Mouse (Mus musculus) midbrain, embryonic 14.5 days (tissue): ENCODE results near the gene Trp53. TPM values are rescaled to one million over a fixed set of nuclear protein-coding genes. Genes with fewer than 3 reads are reported as not detected.
A peak's percentile ranks its signal among the peaks of the same experiment; 100 is the strongest.
"Not testable (repeated sequence)": the region's sequence is repeated elsewhere in the genome, so short reads cannot be mapped to it uniquely, and the experiment has no call there.

Experiments used
- ATAC-seq: fragments of 200-750 bp; cut with Nextera tagmentation; 2 replicates; pipeline ENCODE4 v1.8.0; 2017; ENCODE audit warnings: moderate number of reproducible peaks, moderate library complexity; ENCODE audit not compliant: low FRiP score, low TSS enrichment
- DNase-seq: peaks from one replicate; pipeline ENCODE4 v3.0.0-alpha.2; 2015
- H3K27ac ChIP-seq: fragments of 300-500 bp; sonication (generic); replicated peaks from 2 replicates; pipeline ENCODE4 v1.5.1; 2014; ENCODE audit warnings: mild to moderate bottlenecking, low read depth, low read length, moderate library complexity
- H3K27me3 ChIP-seq: fragments of 300-500 bp; sonication (generic); 2 replicates; pipeline ENCODE4 v1.6.1; 2014; ENCODE audit warnings: low read length, control low read depth, mixed read lengths; ENCODE audit not compliant: control insufficient read depth, insufficient read depth
- H3K36me3 ChIP-seq: fragments of 300-500 bp; sonication (generic); 2 replicates; pipeline ENCODE4 v1.6.1; 2014; ENCODE audit warnings: low read length, control low read depth; ENCODE audit not compliant: control insufficient read depth, insufficient read depth
- H3K4me1 ChIP-seq: fragments of 300-500 bp; sonication (generic); 2 replicates; pipeline ENCODE4 v1.6.1; 2014; ENCODE audit warnings: mild to moderate bottlenecking, antibody characterized with exemption, low read length, control low read depth; ENCODE audit not compliant: control insufficient read depth, insufficient read depth
- H3K4me2 ChIP-seq: fragments of 300-500 bp; sonication (generic); 2 replicates; pipeline ENCODE4 v1.6.1; 2014; ENCODE audit warnings: mild to moderate bottlenecking, low read length, moderate library complexity
- H3K4me3 ChIP-seq: fragments of 300-500 bp; sonication (generic); replicated peaks from 2 replicates; pipeline ENCODE4 v1.5.1; 2014; ENCODE audit warnings: low read depth, low read length
- H3K9ac ChIP-seq: fragments of 300-500 bp; sonication (generic); replicated peaks from 2 replicates; pipeline ENCODE4 v1.6.1; 2014; ENCODE audit warnings: mild to moderate bottlenecking, low read length, moderate library complexity
- H3K9me3 ChIP-seq: fragments of 300-500 bp; sonication (generic); 2 replicates; pipeline ENCODE4 v1.6.1; 2016; ENCODE audit warnings: low read length, control low read depth, mixed read lengths; ENCODE audit not compliant: control insufficient read depth
- WGBS: fragments of 180-500 bp; shearing (Covaris S2); extraction: QIAGEN DNeasy Blood & Tissue Kit; methylation state at CpG from one replicate; pipeline ENCODE4 v1.1.7; 2014; 5-methylcytosine and 5-hydroxymethylcytosine counted together
- polyA plus RNA-seq: library from polyadenylated mRNA; unstranded; fragments of >200 nt; fragmentation: Nextera tagmentation; extraction: Ambion mirVana; gene quantifications from 2 replicates; pipeline ENCODE4 v1.2.1, GENCODE M21; 2014

Gene Trp53
- polyA plus RNA-seq, 1 experiment from 2014 or later: 69.2 TPM

- DNase-seq: no peak
- ATAC-seq: no peak
- no peak overlapping the region; the same call in 1 of the 2 replicates for H3K4me2 ChIP-seq
- H3K9me3 ChIP-seq: no peaks in the 10 kb centered on the region
- H3K27ac ChIP-seq: no peak overlapping the region
- peaks cover 3% of the 10 kb centered on the region; the same call in 1 of the 2 replicates for H3K36me3 ChIP-seq
- H3K4me1 ChIP-seq: peaks cover 21% of the 10 kb centered on the region
- no peaks in the 10 kb centered on the region for H3K27me3 ChIP-seq
- no peak overlapping the region for H3K9ac ChIP-seq
- no peak overlapping the region for H3K4me3 ChIP-seq
- WGBS: 85% methylated on average over 2 of the region's 2 CpGs
Measured at GRCm38 (mm10) chr11:69606832-69607231, 26.7 kb downstream of the Trp53 start.

GRCm38 (mm10) chr11:69608525-69608924 lies 28.4 kb downstream of the Trp53 start:
- WGBS: 94% methylated on average over 3 of the region's 3 CpGs
- ATAC-seq (no peak), DNase-seq (no peak)
- Histone ChIP-seq H3K9me3 (no peaks in the 10 kb centered on the region), H3K4me3 (no peak overlapping the region), H3K4me2 (no peak overlapping the region), H3K4me1 (peaks cover 18% of the 10 kb centered on the region), H3K36me3 (no peaks in the 10 kb centered on the region), H3K27ac (no peak overlapping the region), H3K27me3 (no peaks in the 10 kb centered on the region), H3K9ac (no peak overlapping the region)

- no peak overlapping the region for H3K4me2 ChIP-seq
- H3K4me1 ChIP-seq: peaks cover 10% of the 10 kb centered on the region
- WGBS: 64% methylated on average over 7 of the region's 7 CpGs
- no peak overlapping the region for H3K9ac ChIP-seq
- H3K9me3 ChIP-seq: no peaks in the 10 kb centered on the region
- no peaks in the 10 kb centered on the region for H3K36me3 ChIP-seq
- H3K27ac ChIP-seq: no peak overlapping the region
- no peak for ATAC-seq
- no peak for DNase-seq
- H3K4me3 ChIP-seq: no peak overlapping the region
- no peaks in the 10 kb centered on the region for H3K27me3 ChIP-seq
Measured at GRCm38 (mm10) chr11:69609416-69609815, 29.3 kb downstream of the Trp53 start.

GRCm38 (mm10) chr11:69610899-69611298 lies 30.7 kb downstream of the Trp53 start:
- H3K4me1 ChIP-seq: 0 out of 2 replicates have a peak, but pooled peaks cover 4% of the 10 kb centered on the region
- ATAC-seq: no peak
- H3K9ac ChIP-seq: no peak overlapping the region

GRCm38 (mm10) chr11:69613553-69614256 lies 33.5 kb downstream of the Trp53 start:
- Histone ChIP-seq H3K4me2 (0 out of 2 replicates have a peak overlapping the region, but pooled peaks have one; percentile 9), H3K4me3 (no peak overlapping the region), H3K9ac (0 out of 2 replicates have a peak overlapping the region, but pooled peaks have one; percentile 14), H3K27ac (no peak overlapping the region), H3K9me3 (no peaks in the 10 kb centered on the region), H3K4me1 (no peaks in the 10 kb centered on the region), H3K36me3 (no peaks in the 10 kb centered on the region), H3K27me3 (no peaks in the 10 kb centered on the region)
- WGBS: 8% methylated on average over 19 of the region's 19 CpGs
- peak; percentile 85 for DNase-seq
- no peak for ATAC-seq

More at GRCm38 (mm10) chr11:69610899-69611298, 30.7 kb downstream of the Trp53 start:
- Histone ChIP-seq H3K27me3 (no peaks in the 10 kb centered on the region), H3K36me3 (no peaks in the 10 kb centered on the region), H3K4me2 (no peak overlapping the region), H3K27ac (no peak overlapping the region), H3K9me3 (no peaks in the 10 kb centered on the region), H3K4me3 (no peak overlapping the region)
- no peak for DNase-seq
- WGBS: 68% methylated on average over 4 of the region's 4 CpGs

GRCm38 (mm10) chr11:69614257-69614588 lies 34.1 kb downstream of the Trp53 start:
- H3K36me3 ChIP-seq, H3K4me3 ChIP-seq, H3K9me3 ChIP-seq, H3K4me1 ChIP-seq, H3K9ac ChIP-seq, H3K27ac ChIP-seq, H3K4me2 ChIP-seq, DNase-seq, H3K27me3 ChIP-seq, ATAC-seq: not testable (repeated sequence)
- 50% methylated on average over 11 of the region's 11 CpGs for WGBS

- Histone ChIP-seq H3K27ac (no peak overlapping the region), H3K4me1 (peaks cover 6% of the 10 kb centered on the region; the same call in 1 of the 2 replicates), H3K36me3 (no peaks in the 10 kb centered on the region), H3K9me3 (no peaks in the 10 kb centered on the region), H3K4me2 (no peak overlapping the region), H3K27me3 (no peaks in the 10 kb centered on the region), H3K4me3 (no peak overlapping the region), H3K9ac (no peak overlapping the region)
- ATAC-seq: no peak
- DNase-seq: no peak
- 44% methylated on average over 10 of the region's 10 CpGs for WGBS
Measured at GRCm38 (mm10) chr11:69616781-69617180, 36.6 kb downstream of the Trp53 start.

- ATAC-seq (no peak), DNase-seq (no peak)
- H3K4me1 ChIP-seq: peaks cover 13% of the 10 kb centered on the region
- no peak within 1 kb of the TSS for H3K4me3 ChIP-seq
- H3K9ac ChIP-seq: no peak within 1 kb of the TSS
- H3K4me2 ChIP-seq: no peak within 1 kb of the TSS
- H3K27ac ChIP-seq: no peak within 1 kb of the TSS
- no peaks in the 10 kb centered on the region for H3K27me3 ChIP-seq
- no peaks in the 10 kb centered on the region for H3K9me3 ChIP-seq
- 78% methylated on average over 5 of the region's 5 CpGs for whole genome bisulfite sequencing
- H3K36me3 ChIP-seq: no peaks in the 10 kb centered on the region
Measured at GRCm38 (mm10) chr11:69617805-69618204, 37.6 kb downstream of the Trp53 start, which contains the start of gene Shbg. Shbg (minus strand) TSS chr11:69617905.
